Mouse (Mus musculus) G1E (cell line): Measurements from ENCODE around the gene Vill.

ENCODE experiments used
- CTCF ChIP-seq: IDR thresholded peaks from 2 replicates; pipeline ENCODE4 v1.5.1; 2012; ENCODE audit warnings: low read depth, low read length, inconsistent platforms, mixed read lengths
- GATA1 ChIP-seq: IDR thresholded peaks from 2 replicates; pipeline ENCODE4 v1.6.1; 2012; ENCODE audit warnings: borderline replicate concordance, low read length, inconsistent platforms, mixed read lengths
- TAL1 ChIP-seq: conservative IDR thresholded peaks from 2 replicates; pipeline ENCODE4 v1.6.1; 2012; ENCODE audit warnings: low read depth, low read length, inconsistent platforms, mixed read lengths

DNA sequence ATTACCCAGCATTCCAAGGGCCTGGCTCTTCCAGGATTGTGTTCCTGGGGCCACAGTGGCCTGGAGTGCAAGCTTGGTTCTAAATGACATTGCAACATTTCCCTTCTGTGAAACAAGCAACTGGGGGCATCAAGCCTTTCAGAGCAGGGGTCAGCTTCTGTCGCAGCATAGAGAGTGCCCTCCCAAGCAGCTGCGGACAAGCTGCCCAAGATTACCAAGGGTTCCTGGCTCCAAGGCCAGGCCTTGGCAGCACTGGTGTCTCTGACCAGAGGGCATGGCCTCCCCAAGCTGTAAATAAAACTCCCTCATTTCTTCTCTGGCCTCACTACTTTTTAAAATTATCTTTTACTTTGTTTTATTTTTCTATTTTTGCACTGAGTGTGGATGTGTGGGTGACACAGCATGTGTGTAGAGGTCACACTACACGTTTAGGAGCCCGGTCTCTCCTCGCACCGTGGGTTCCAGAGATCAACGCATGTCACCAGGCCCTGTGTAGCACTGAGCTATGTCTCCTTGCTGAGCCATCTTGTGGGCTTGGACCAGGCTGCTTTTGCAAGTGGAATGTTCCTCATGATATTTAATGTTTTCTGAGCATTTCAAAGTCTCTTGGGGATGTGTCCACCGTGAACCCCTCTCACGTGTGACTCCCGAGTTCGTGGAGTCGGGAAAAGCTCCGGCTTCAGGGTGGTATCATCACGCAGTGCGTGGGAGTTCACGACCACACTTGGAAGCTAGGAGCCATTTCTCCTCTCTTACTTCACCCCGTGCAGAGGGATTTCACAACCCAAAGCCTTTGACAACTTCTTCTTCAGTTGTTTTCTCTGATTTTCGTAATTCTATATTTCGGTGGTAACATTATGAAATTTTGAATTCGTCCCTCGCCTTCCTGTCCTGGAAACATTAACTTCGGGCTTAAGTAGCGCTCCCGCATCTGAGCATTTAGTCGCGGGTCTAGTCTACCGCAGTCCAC lies 24.1 kb upstream of the Vill start:
- TF ChIP-seq CTCF (no peak), GATA1 (no peak), TAL1 (no peak)
